Mouse (Mus musculus) frontal cortex, adult 2 months (tissue): ENCODE measurements at regions not wholly inside any gene's neighbourhood (a gene's known extent, or its start where the extent isn't known, plus 50 kb on each side); places are given as distances from the start of the nearest gene placed in this dataset.

Experiments
- DNase-seq, 2 experiments: peaks; one replicate each; pipeline ENCODE4 v3.0.0; 2022; ENCODE audit warnings: low spot score in 1 of 2; ENCODE audit errors: extremely low spot score in 1 of 2

GRCm38 (mm10) chr12:62207211-62207610 lies 684.3 kb downstream of the Lrfn5 start:
- peak in 1 of 2 experiments; percentile 2 for DNase-seq

DNA sequence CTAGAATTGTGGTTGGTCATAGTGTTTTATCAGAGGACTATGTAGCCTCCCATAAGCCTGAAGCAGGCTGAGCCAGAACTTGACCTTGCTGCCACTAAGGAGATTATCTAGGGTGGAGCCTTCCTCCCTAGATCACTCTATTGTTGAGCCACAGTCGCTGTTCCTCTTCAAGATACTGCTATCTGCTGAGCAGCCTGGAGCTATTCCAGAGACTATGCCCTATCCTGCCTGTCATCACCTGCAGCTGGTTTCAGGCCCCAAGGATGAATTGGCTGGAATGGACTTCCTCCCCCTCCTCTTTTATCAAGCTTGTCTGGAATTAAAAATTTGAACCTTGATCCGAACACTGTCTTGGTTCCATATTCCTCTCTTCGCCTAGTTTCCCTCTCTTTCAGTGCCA lies 709.9 kb downstream of the Lrfn5 start:
- DNase-seq: no peak
